Mouse (Mus musculus): Measurements from ENCODE around the gene Gm20517.
"Not testable (repeated sequence)": the region's sequence is repeated elsewhere in the genome, so short reads cannot be mapped to it uniquely, and the experiment has no call there.

Gene Gm20517

GRCm38 (mm10) chr17:47597261-47597660, 14.1 kb upstream of the Gm20517 start:
- DNase-seq: no peak

GRCm38 (mm10) chr17:47597838-47598579, 13.4 kb upstream of the Gm20517 start:
- DNase-seq: peak; percentile 47

GRCm38 (mm10) chr17:47598580-47599304, 12.6 kb upstream of the Gm20517 start:
- not testable (repeated sequence) for DNase-seq

GRCm38 (mm10) chr17:47599511-47600297, 11.7 kb upstream of the Gm20517 start:
- peak; percentile 71 for DNase-seq

- no peak for DNase-seq
These were observed 10.6 kb upstream of the Gm20517 start for GRCm38 (mm10) chr17:47600601-47601388.

GRCm38 (mm10) chr17:47601389-47601755, 10.0 kb upstream of the Gm20517 start:
- no peak for DNase-seq

- DNase-seq: no peak
These were observed 9.1 kb upstream of the Gm20517 start for GRCm38 (mm10) chr17:47602289-47602688.

- DNase-seq: peak; percentile 47
These were observed 5.2 kb upstream of the Gm20517 start for GRCm38 (mm10) chr17:47606220-47606619.

GRCm38 (mm10) chr17:47609182-47609581, 2.2 kb upstream of the Gm20517 start:
- DNase-seq: no peak

GRCm38 (mm10) chr17:47611661-47611982, 233 bp downstream of the Gm20517 start:
- DNase-seq: no peak

- DNase-seq: peak; percentile 64
These were observed 2.6 kb downstream of the Gm20517 start for GRCm38 (mm10) chr17:47614018-47614417.

GRCm38 (mm10) chr17:47616119-47616518, 4.7 kb downstream of the Gm20517 start:
- DNase-seq: no peak

- no peak for DNase-seq
These were observed 5.3 kb downstream of the Gm20517 start for GRCm38 (mm10) chr17:47616652-47617051.

GRCm38 (mm10) chr17:47617605-47618307, 6.4 kb downstream of the Gm20517 start:
- no peak for DNase-seq

- no peak for DNase-seq
These were observed 7.3 kb downstream of the Gm20517 start for GRCm38 (mm10) chr17:47618556-47619311.

- no peak for DNase-seq
These were observed 11.6 kb downstream of the Gm20517 start for GRCm38 (mm10) chr17:47622912-47623554.

- DNase-seq: not testable (repeated sequence)
These were observed 13.2 kb downstream of the Gm20517 start for GRCm38 (mm10) chr17:47624572-47624971.

GRCm38 (mm10) chr17:47625088-47625487, 13.7 kb downstream of the Gm20517 start:
- no peak for DNase-seq

GRCm38 (mm10) chr17:47626031-47626430, 14.6 kb downstream of the Gm20517 start:
- peak; percentile 22 for DNase-seq

- no peak for DNase-seq
These were observed 16.4 kb downstream of the Gm20517 start for GRCm38 (mm10) chr17:47627791-47628190.
